Mouse (Mus musculus) ES-Bruce4 (cell line): ENCODE results near the gene Tmem117.

Source experiments
- CTCF ChIP-seq: IDR thresholded peaks from one replicate; pipeline ENCODE4 v1.8.1; 2011; ENCODE audit warnings: low read depth, low read length
- POLR2A ChIP-seq: IDR thresholded peaks from one replicate; pipeline ENCODE4 v1.8.1; 2011; ENCODE audit warnings: low read length; ENCODE audit not compliant: insufficient read depth

- TF ChIP-seq POLR2A = no peak
- no peak for TF ChIP-seq CTCF
Measured at GRCm38 (mm10) chr15:94903188-94903587, 274.2 kb downstream of the Tmem117 start.
